Mouse (Mus musculus) forebrain, postnatal 0 days (tissue): ENCODE measurements around the gene Slc13a4. TPM values are rescaled to one million over a fixed set of nuclear protein-coding genes. Genes with fewer than 3 reads are reported as not detected.

Source experiments
- ATAC-seq: fragments of 200-750 bp; cut with Nextera tagmentation; 2 replicates; pipeline ENCODE4 v1.8.0; 2017; ENCODE audit warnings: mild to moderate bottlenecking, moderate library complexity
- DNase-seq: peaks from one replicate; pipeline ENCODE4 v3.0.0-alpha.2; 2015
- H3K27ac ChIP-seq: fragments of 300-500 bp; sonication (generic); 2 replicates; pipeline ENCODE4 v1.5.1; 2014; ENCODE audit warnings: low read depth, mild to moderate bottlenecking, antibody characterized with exemption, low read length, moderate library complexity, mixed read lengths
- H3K27me3 ChIP-seq: fragments of 300-500 bp; sonication (generic); 2 replicates; pipeline ENCODE4 v1.6.1; 2014; ENCODE audit warnings: mild to moderate bottlenecking, low read length, mixed read lengths; ENCODE audit not compliant: insufficient read depth
- H3K36me3 ChIP-seq: fragments of 300-500 bp; sonication (generic); 2 replicates; pipeline ENCODE4 v1.6.1; 2014; ENCODE audit warnings: mild to moderate bottlenecking, moderate library complexity; ENCODE audit not compliant: insufficient read depth
- H3K4me1 ChIP-seq: fragments of 300-500 bp; sonication (generic); 2 replicates; pipeline ENCODE4 v1.6.1; 2014; ENCODE audit warnings: antibody characterized with exemption; ENCODE audit not compliant: insufficient read depth
- H3K4me2 ChIP-seq: fragments of 300-500 bp; sonication (generic); 2 replicates; pipeline ENCODE4 v1.6.1; 2014; ENCODE audit warnings: low read depth, mild to moderate bottlenecking, moderate library complexity
- H3K4me3 ChIP-seq: fragments of 300-500 bp; sonication (generic); 2 replicates; pipeline ENCODE4 v1.5.1; 2014; ENCODE audit warnings: low read depth, low read length, mixed read lengths
- H3K9ac ChIP-seq: fragments of 300-500 bp; sonication (generic); 2 replicates; pipeline ENCODE4 v1.6.1; 2014; ENCODE audit warnings: mild to moderate bottlenecking
- H3K9me3 ChIP-seq: fragments of 300-500 bp; sonication (generic); 2 replicates; pipeline ENCODE4 v1.6.1; 2016; ENCODE audit warnings: low read length
- CTCF ChIP-seq: sonication (generic); IDR thresholded peaks from 2 replicates; pipeline ENCODE4 v1.5.1; 2016; ENCODE audit warnings: antibody characterized with exemption, control low read depth, low read depth
- WGBS: fragments of 180-500 bp; shearing (Covaris S2); extraction: QIAGEN DNeasy Blood & Tissue Kit; methylation state at CpG from one replicate; pipeline ENCODE4 v1.1.7; 2014; 5-methylcytosine and 5-hydroxymethylcytosine counted together
- polyA plus RNA-seq: library from polyadenylated mRNA; unstranded; fragments of >200 nt; fragmentation: Nextera tagmentation; extraction: Ambion mirVana; gene quantifications from 2 replicates; pipeline ENCODE4 v1.2.1, GENCODE M21; 2015
- total RNA-seq: library from RNA; depleted of rRNA; stranded (reverse); fragments of >200 nt; gene quantifications from 2 replicates; pipeline ENCODE4 v1.2.3, GENCODE M21; 2014

Slc13a4 gene
- total and polyA plus RNA-seq, 2 experiments from 2014 or later, result 14.3 to 17.8 TPM

GRCm38 (mm10) chr6:35289676-35290075 is 18.3 kb downstream of the Slc13a4 start:
- Histone ChIP-seq H3K4me3 (no peak overlapping the region), H3K27ac (no peak overlapping the region), H3K36me3 (no peaks in the 10 kb centered on the region), H3K4me1 (peaks cover 10% of the 10 kb centered on the region; the same call in 1 of the 2 replicates), H3K4me2 (no peak overlapping the region), H3K9me3 (no peaks in the 10 kb centered on the region), H3K27me3 (no peaks in the 10 kb centered on the region), H3K9ac (no peak overlapping the region)
- no peak for TF ChIP-seq CTCF
- no peak for DNase-seq
- WGBS, result 96% methylated on average over 8 of the region's 8 CpGs
- ATAC-seq, result no peak

DNA sequence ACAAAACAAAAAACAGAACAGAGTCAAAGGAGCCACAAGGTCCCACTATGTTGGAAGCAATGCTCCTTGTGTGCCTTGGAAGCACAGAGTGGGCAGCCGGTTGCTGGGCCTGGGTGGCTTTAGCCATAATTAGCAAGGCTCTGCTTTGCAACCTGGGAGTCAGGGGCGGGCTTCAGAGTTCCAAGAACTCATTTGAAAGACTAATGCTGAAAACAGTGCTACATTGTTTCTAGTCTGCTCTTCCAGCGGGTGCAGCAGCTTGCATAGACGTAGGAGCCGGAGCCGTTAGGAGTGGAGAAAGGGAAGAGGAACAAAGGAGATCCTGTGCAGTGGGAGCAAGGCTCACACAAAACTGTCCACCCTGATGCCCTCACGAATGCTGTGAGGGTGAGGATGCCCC is 19.0 kb downstream of the Slc13a4 start:
- Histone ChIP-seq H3K36me3 (no peaks in the 10 kb centered on the region), H3K27me3 (no peaks in the 10 kb centered on the region), H3K9ac (no peak overlapping the region), H3K9me3 (no peaks in the 10 kb centered on the region), H3K4me3 (no peak overlapping the region), H3K27ac (no peak overlapping the region), H3K4me1 (peaks cover 10% of the 10 kb centered on the region; the same call in 1 of the 2 replicates), H3K4me2 (no peak overlapping the region)
- ATAC-seq (peak; percentile 75), DNase-seq (peak; percentile 43)
- TF ChIP-seq CTCF, result no peak
- WGBS, result 10% methylated on average over 7 of the region's 7 CpGs

DNA sequence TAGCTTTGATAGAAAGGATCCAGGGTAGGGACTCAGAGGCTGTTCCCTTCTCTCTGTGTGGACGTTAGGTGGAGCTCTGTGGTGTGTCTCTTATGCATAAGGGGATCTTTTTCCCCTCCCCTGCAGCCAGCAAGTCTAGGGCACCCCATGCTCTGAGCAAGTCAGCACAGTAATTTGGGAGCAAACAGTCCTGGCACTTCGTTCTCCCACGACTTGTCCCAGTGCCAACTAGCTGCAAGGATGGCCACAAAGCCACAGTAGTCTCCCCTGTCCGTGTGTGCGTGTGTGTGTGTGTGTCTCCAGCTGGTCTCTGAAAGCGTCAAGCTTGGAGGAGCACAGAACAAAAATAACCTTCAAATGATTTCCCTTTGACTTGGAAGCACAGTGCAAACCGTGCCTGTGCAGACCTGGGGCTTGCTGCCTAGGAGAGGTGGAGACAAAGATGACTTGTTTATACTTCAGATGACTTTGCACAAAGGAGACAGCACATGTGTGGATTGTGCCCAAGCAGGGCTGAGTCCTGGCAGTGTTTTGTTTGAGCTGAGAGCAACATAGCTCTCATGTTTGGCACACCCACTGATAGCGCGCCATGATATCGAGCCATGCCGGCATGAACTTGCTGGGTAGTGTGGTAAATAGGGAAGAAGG is 19.7 kb downstream of the Slc13a4 start:
- Histone ChIP-seq H3K9ac (no peak overlapping the region), H3K4me2 (no peak overlapping the region), H3K9me3 (no peaks in the 10 kb centered on the region), H3K36me3 (no peaks in the 10 kb centered on the region), H3K27me3 (no peaks in the 10 kb centered on the region), H3K27ac (no peak overlapping the region), H3K4me3 (no peak overlapping the region), H3K4me1 (peaks cover 10% of the 10 kb centered on the region; the same call in 1 of the 2 replicates)
- peak; percentile 27; the same call in 1 of the 2 replicates for TF ChIP-seq CTCF
- WGBS, result 40% methylated on average over 11 of the region's 11 CpGs
- ATAC-seq (peak; percentile 75), DNase-seq (peak; percentile 55)

DNA sequence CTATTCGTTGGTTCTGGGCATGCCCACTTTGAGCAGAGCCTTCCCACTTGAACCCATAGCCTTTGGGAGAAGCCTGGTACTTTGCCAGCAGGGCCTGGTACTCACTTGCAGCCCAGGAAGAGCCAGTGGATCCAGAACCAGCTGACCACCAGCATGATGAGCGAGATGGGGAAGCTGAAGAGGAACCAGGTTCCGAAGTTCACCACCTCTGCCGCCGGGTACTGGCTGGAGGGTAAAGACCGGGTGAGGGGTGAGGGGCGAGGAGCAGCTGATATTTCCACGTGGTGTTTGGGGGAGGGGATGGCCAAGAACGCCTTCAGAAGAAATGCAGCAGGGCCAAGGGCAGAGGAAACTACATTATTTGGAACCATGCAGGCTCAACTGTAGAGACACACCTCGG is 28.6 kb downstream of the Slc13a4 start:
- WGBS, result 87% methylated on average over 10 of the region's 10 CpGs
- H3K36me3 ChIP-seq, result no peaks in the 10 kb centered on the region
- H3K4me3 ChIP-seq, result no peak overlapping the region
- no peak for TF ChIP-seq CTCF
- no peaks in the 10 kb centered on the region for H3K9me3 ChIP-seq
- no peak for DNase-seq
- no peak overlapping the region for H3K27ac ChIP-seq
- no peak for ATAC-seq
- H3K4me2 ChIP-seq, result no peak overlapping the region
- no peaks in the 10 kb centered on the region for H3K27me3 ChIP-seq
- H3K9ac ChIP-seq, result no peak overlapping the region
- no peaks in the 10 kb centered on the region for H3K4me1 ChIP-seq

DNA sequence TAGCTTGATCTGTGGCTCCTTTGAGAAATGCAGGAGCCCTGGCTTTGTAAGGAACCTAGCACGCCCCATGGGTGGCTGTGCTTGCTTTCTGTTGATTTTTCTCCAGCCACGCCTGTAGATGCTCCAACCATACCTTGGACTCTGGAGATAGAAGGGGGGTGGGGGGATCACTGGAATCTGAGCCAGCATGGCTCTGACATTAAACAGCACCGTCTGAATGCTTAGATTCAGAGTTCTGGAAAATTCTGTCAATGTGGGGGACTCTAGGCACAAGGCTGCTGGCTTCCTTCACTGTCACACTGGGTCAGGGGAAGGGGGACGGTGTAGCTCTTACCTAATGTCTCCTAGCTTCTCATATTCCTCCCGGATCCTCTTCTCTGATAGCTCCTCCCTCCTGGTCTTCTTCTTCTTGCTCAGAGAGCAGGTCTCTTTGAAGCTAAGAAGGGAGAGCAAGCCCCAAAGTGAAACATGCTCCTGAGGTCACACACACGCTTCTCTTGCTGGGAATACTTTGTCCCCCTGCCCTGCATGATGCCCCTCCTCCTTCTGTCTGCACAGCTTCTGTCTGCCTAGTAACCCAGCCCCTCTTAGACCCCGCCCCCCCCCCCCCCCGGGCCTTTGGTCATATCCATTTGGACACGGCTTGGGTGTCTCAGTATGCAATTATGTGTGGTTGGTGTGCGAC is 29.9 kb downstream of the Slc13a4 start:
- Histone ChIP-seq H3K27me3 (no peaks in the 10 kb centered on the region), H3K9ac (no peak overlapping the region), H3K27ac (no peak overlapping the region), H3K36me3 (no peaks in the 10 kb centered on the region), H3K4me1 (no peaks in the 10 kb centered on the region), H3K4me2 (no peak overlapping the region), H3K9me3 (no peaks in the 10 kb centered on the region), H3K4me3 (no peak overlapping the region)
- whole genome bisulfite sequencing, result 68% methylated on average over 10 of the region's 10 CpGs
- ATAC-seq (no peak), DNase-seq (no peak)
- no peak for TF ChIP-seq CTCF

GRCm38 (mm10) chr6:35273391-35274082 is 34.4 kb downstream of the Slc13a4 start:
- DNase-seq (no peak), ATAC-seq (no peak)
- no peaks in the 10 kb centered on the region for H3K4me1 ChIP-seq
- H3K4me3 ChIP-seq, result no peak overlapping the region
- H3K36me3 ChIP-seq, result no peaks in the 10 kb centered on the region
- no peaks in the 10 kb centered on the region for H3K9me3 ChIP-seq
- H3K9ac ChIP-seq, result no peak overlapping the region
- H3K4me2 ChIP-seq, result no peak overlapping the region
- no peak for TF ChIP-seq CTCF
- 89% methylated on average over 11 of the region's 11 CpGs for WGBS
- H3K27ac ChIP-seq, result no peak overlapping the region
- no peaks in the 10 kb centered on the region for H3K27me3 ChIP-seq
